Mouse (Mus musculus): Measurements from ENCODE around the gene Foxb1. TPM values are rescaled to one million over a fixed set of nuclear protein-coding genes. Genes with fewer than 3 reads are reported as not detected.
A peak's percentile ranks its signal among the peaks of the same experiment; 100 is the strongest.

The Foxb1 gene
- polyA plus RNA-seq, 1 experiment from 2014 or later = 9.7 TPM

- H3K27me3 ChIP-seq (replicated peaks) = peaks cover 27% of the 10 kb centered on the region
- no peak for ATAC-seq (ENCODE audit: low FRiP score, low read depth)
- H3K4me1 ChIP-seq = peaks cover 29% of the 10 kb centered on the region
- no peak overlapping the region for H3K9ac ChIP-seq
- no peaks in the 10 kb centered on the region for H3K36me3 ChIP-seq
- H3K27ac ChIP-seq = no peak overlapping the region
- no peaks in the 10 kb centered on the region for H3K9me3 ChIP-seq
- no peak overlapping the region for H3K4me3 ChIP-seq
- WGBS = 11% methylated on average over 5 of the region's 5 CpGs
- H3K4me2 ChIP-seq (replicated peaks) = peak overlapping the region; percentile 33; the same call in 1 of the 2 replicates
Measured at GRCm38 (mm10) chr9:69755157-69755556, 5.6 kb downstream of the Foxb1 start.

- H3K4me2 ChIP-seq (replicated peaks) = peak overlapping the region; percentile 33; the same call in 1 of the 2 replicates
- H3K9ac ChIP-seq = no peak overlapping the region
- H3K27ac ChIP-seq = no peak overlapping the region
- H3K27me3 ChIP-seq (replicated peaks) = peaks cover 22% of the 10 kb centered on the region
- no peaks in the 10 kb centered on the region for H3K9me3 ChIP-seq
- H3K4me3 ChIP-seq = no peak overlapping the region
- no peaks in the 10 kb centered on the region for H3K36me3 ChIP-seq
- ATAC-seq (ENCODE audit: low FRiP score, low read depth) = no peak
- WGBS = 4% methylated on average over 5 of the region's 5 CpGs
- peaks cover 27% of the 10 kb centered on the region for H3K4me1 ChIP-seq
Measured at GRCm38 (mm10) chr9:69754712-69755111, 6.0 kb downstream of the Foxb1 start.

- Histone ChIP-seq H3K36me3 (no peaks in the 10 kb centered on the region), H3K9me3 (no peaks in the 10 kb centered on the region), H3K4me2 (replicated peaks) (no peak overlapping the region), H3K9ac (no peak overlapping the region), H3K4me1 (peaks cover 22% of the 10 kb centered on the region), H3K4me3 (no peak overlapping the region), H3K27ac (no peak overlapping the region), H3K27me3 (replicated peaks) (peaks cover 18% of the 10 kb centered on the region)
- WGBS = 10% methylated on average over 7 of the region's 7 CpGs
- no peak for ATAC-seq (ENCODE audit: low FRiP score, low read depth)
Measured at GRCm38 (mm10) chr9:69754291-69754690, 6.4 kb downstream of the Foxb1 start.

GRCm38 (mm10) chr9:69747971-69748370, 12.8 kb downstream of the Foxb1 start:
- Histone ChIP-seq H3K27me3 (replicated peaks) (no peaks in the 10 kb centered on the region), H3K9ac (no peak overlapping the region), H3K27ac (no peak overlapping the region), H3K4me2 (replicated peaks) (no peak overlapping the region), H3K4me3 (no peak overlapping the region), H3K4me1 (no peaks in the 10 kb centered on the region), H3K36me3 (no peaks in the 10 kb centered on the region), H3K9me3 (no peaks in the 10 kb centered on the region)
- 93% methylated on average over 1 of the region's 1 CpGs for WGBS
- ATAC-seq (ENCODE audit: low FRiP score, low read depth) = no peak

- H3K27me3 ChIP-seq (replicated peaks) = no peaks in the 10 kb centered on the region
- H3K27ac ChIP-seq = no peak overlapping the region
- H3K9me3 ChIP-seq = 0 out of 2 replicates have a peak, but pooled peaks cover 5% of the 10 kb centered on the region
- no peak for ATAC-seq (ENCODE audit: low FRiP score, low read depth)
- H3K4me2 ChIP-seq (replicated peaks) = no peak overlapping the region
- no peaks in the 10 kb centered on the region for H3K36me3 ChIP-seq
- H3K9ac ChIP-seq = no peak overlapping the region
- WGBS = 35% methylated on average over 5 of the region's 5 CpGs
- H3K4me1 ChIP-seq = no peaks in the 10 kb centered on the region
- no peak overlapping the region for H3K4me3 ChIP-seq
Measured at GRCm38 (mm10) chr9:69728736-69729135, 32.0 kb downstream of the Foxb1 start.

- no peak overlapping the region for H3K27ac ChIP-seq
- H3K36me3 ChIP-seq = no peaks in the 10 kb centered on the region
- H3K9ac ChIP-seq = no peak overlapping the region
- H3K4me3 ChIP-seq = no peak overlapping the region
- H3K9me3 ChIP-seq = no peaks in the 10 kb centered on the region
- no peak for ATAC-seq (ENCODE audit: low FRiP score, low read depth)
- H3K4me1 ChIP-seq = peaks cover 34% of the 10 kb centered on the region
- 19% methylated on average over 9 of the region's 9 CpGs for WGBS
- H3K27me3 ChIP-seq (replicated peaks) = no peaks in the 10 kb centered on the region
- H3K4me2 ChIP-seq (replicated peaks) = no peak overlapping the region
Measured at GRCm38 (mm10) chr9:69718431-69718830, 42.3 kb downstream of the Foxb1 start.

- no peak overlapping the region for H3K4me3 ChIP-seq
- peaks cover 42% of the 10 kb centered on the region for H3K4me1 ChIP-seq
- no peaks in the 10 kb centered on the region for H3K27me3 ChIP-seq (replicated peaks)
- no peak overlapping the region for H3K27ac ChIP-seq
- H3K9me3 ChIP-seq = no peaks in the 10 kb centered on the region
- WGBS = 5% methylated on average over 4 of the region's 4 CpGs
- no peaks in the 10 kb centered on the region for H3K36me3 ChIP-seq
- no peak overlapping the region for H3K4me2 ChIP-seq (replicated peaks)
- no peak for ATAC-seq (ENCODE audit: low FRiP score, low read depth)
- no peak overlapping the region for H3K9ac ChIP-seq
Measured at GRCm38 (mm10) chr9:69716364-69716763, 44.4 kb downstream of the Foxb1 start.

GRCm38 (mm10) chr9:69715445-69715844, 45.3 kb downstream of the Foxb1 start:
- Histone ChIP-seq H3K36me3 (no peaks in the 10 kb centered on the region), H3K9ac (no peak overlapping the region), H3K4me2 (replicated peaks) (peak overlapping the region; percentile 33), H3K4me3 (no peak overlapping the region), H3K27ac (no peak overlapping the region; the same call in 1 of the 2 replicates), H3K27me3 (replicated peaks) (no peaks in the 10 kb centered on the region), H3K4me1 (peaks cover 42% of the 10 kb centered on the region), H3K9me3 (no peaks in the 10 kb centered on the region)
- 4% methylated on average over 12 of the region's 12 CpGs for WGBS
- 0 out of 2 replicates have a peak, but pooled peaks have one; percentile 23 for ATAC-seq (ENCODE audit: low FRiP score, low read depth)

GRCm38 (mm10) chr9:69714346-69714745, 46.4 kb downstream of the Foxb1 start:
- peaks cover 42% of the 10 kb centered on the region for H3K4me1 ChIP-seq
- no peaks in the 10 kb centered on the region for H3K36me3 ChIP-seq
- H3K9ac ChIP-seq = no peak overlapping the region
- H3K27me3 ChIP-seq (replicated peaks) = no peaks in the 10 kb centered on the region
- H3K9me3 ChIP-seq = no peaks in the 10 kb centered on the region
- WGBS = 16% methylated on average over 7 of the region's 7 CpGs
- peak; percentile 61 for ATAC-seq (ENCODE audit: low FRiP score, low read depth)
- H3K27ac ChIP-seq = peak overlapping the region; percentile 1; the same call in 1 of the 2 replicates
- H3K4me2 ChIP-seq (replicated peaks) = peak overlapping the region; percentile 46
- no peak overlapping the region for H3K4me3 ChIP-seq

GRCm38 (mm10) chr9:69713577-69714327, 47.0 kb downstream of the Foxb1 start:
- peak overlapping the region; percentile 46 for H3K4me2 ChIP-seq (replicated peaks)
- H3K4me1 ChIP-seq = peaks cover 42% of the 10 kb centered on the region
- H3K27me3 ChIP-seq (replicated peaks) = no peaks in the 10 kb centered on the region
- peak; percentile 91 for ATAC-seq (ENCODE audit: low FRiP score, low read depth)
- no peaks in the 10 kb centered on the region for H3K36me3 ChIP-seq
- no peak overlapping the region for H3K9ac ChIP-seq
- peak overlapping the region; percentile 74; the same call in 1 of the 2 replicates for H3K27ac ChIP-seq
- WGBS = 13% methylated on average over 18 of the region's 18 CpGs
- H3K4me3 ChIP-seq = no peak overlapping the region
- no peaks in the 10 kb centered on the region for H3K9me3 ChIP-seq

GRCm38 (mm10) chr9:69712714-69713525, 47.8 kb downstream of the Foxb1 start:
- no peak for ATAC-seq (ENCODE audit: low FRiP score, low read depth)
- H3K4me3 ChIP-seq = no peak overlapping the region
- no peaks in the 10 kb centered on the region for H3K36me3 ChIP-seq
- peak overlapping the region; percentile 74 for H3K27ac ChIP-seq
- no peak overlapping the region for H3K9ac ChIP-seq
- H3K27me3 ChIP-seq (replicated peaks) = no peaks in the 10 kb centered on the region
- 13% methylated on average over 12 of the region's 12 CpGs for WGBS
- no peaks in the 10 kb centered on the region for H3K9me3 ChIP-seq
- H3K4me2 ChIP-seq (replicated peaks) = no peak overlapping the region
- peaks cover 35% of the 10 kb centered on the region for H3K4me1 ChIP-seq

Measured in neural tube, embryonic 12.5 days (tissue).